Mouse (Mus musculus): Measurements from ENCODE around the gene Aqp9.

DNA sequence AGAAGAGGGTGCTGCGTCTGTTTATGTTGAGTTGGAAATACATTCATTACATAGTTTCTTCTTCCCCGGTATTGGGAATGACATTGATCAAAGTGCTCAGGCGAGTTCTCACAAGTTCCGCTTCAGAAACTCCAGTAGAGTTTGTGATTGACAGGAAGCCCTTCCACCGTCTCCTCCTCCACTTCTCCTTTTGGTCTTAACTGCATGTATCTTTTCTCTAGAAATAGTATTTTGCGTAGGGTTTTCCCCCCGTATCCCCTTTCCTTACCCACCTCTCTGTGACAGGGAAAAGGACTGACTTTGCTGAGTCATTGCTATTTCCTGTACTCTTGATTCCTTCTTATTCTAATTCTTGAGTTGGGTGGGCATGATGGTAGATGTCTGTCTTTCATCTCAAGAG, 18.9 kb upstream of the Aqp9 start:
- no peak for TF ChIP-seq CTCF (IDR thresholded peaks at IDR 0.05; ENCODE audit: borderline replicate concordance, insufficient read depth, low read depth, low read length)
- TF ChIP-seq POLR2A (IDR thresholded peaks at IDR 0.05; ENCODE audit: borderline replicate concordance, insufficient read depth, low read length): no peak

All from cerebellum, adult 2 months (tissue).